Mouse (Mus musculus): ENCODE data around the gene Tagln2.

Tagln2 gene

GRCm38 (mm10) chr1:172499765-172500441 is at the start of gene Tagln2:
Gene Tagln2, plus strand, starts transcription at chr1:172500047.
- no peak for DNase-seq (ENCODE audit: low read depth, low spot score)

- DNase-seq (ENCODE audit: low read depth, low spot score), result no peak
Observed at GRCm38 (mm10) chr1:172450226-172450625, 49.6 kb upstream of the Tagln2 start.

GRCm38 (mm10) chr1:172450848-172451470 is 48.9 kb upstream of the Tagln2 start:
- no peak for DNase-seq (ENCODE audit: low read depth, low spot score)

- no peak for DNase-seq (ENCODE audit: low read depth, low spot score)
Observed at GRCm38 (mm10) chr1:172452911-172453310, 46.9 kb upstream of the Tagln2 start.

- no peak for DNase-seq (ENCODE audit: low read depth, low spot score)
Observed at GRCm38 (mm10) chr1:172453810-172454209, 46.0 kb upstream of the Tagln2 start.

- DNase-seq (ENCODE audit: low read depth, low spot score), result no peak
Observed at GRCm38 (mm10) chr1:172455416-172455815, 44.4 kb upstream of the Tagln2 start.

GRCm38 (mm10) chr1:172456001-172456677 is 43.7 kb upstream of the Tagln2 start:
- DNase-seq (ENCODE audit: low read depth, low spot score), result no peak

- DNase-seq (ENCODE audit: low read depth, low spot score), result no peak
Observed at GRCm38 (mm10) chr1:172457196-172457595, 42.7 kb upstream of the Tagln2 start.

GRCm38 (mm10) chr1:172458041-172458440 is 41.8 kb upstream of the Tagln2 start:
- no peak for DNase-seq (ENCODE audit: low read depth, low spot score)

- no peak for DNase-seq (ENCODE audit: low read depth, low spot score)
Observed at GRCm38 (mm10) chr1:172461602-172462001, 38.2 kb upstream of the Tagln2 start.

GRCm38 (mm10) chr1:172462534-172462933 is 37.3 kb upstream of the Tagln2 start:
- DNase-seq (ENCODE audit: low read depth, low spot score), result no peak

- no peak for DNase-seq (ENCODE audit: low read depth, low spot score)
Observed at GRCm38 (mm10) chr1:172463387-172464333, 36.2 kb upstream of the Tagln2 start.

GRCm38 (mm10) chr1:172468301-172468877 is 31.5 kb upstream of the Tagln2 start:
- DNase-seq (ENCODE audit: low read depth, low spot score), result no peak

- DNase-seq (ENCODE audit: low read depth, low spot score), result no peak
Observed at GRCm38 (mm10) chr1:172469373-172469772, 30.5 kb upstream of the Tagln2 start.

- no peak for DNase-seq (ENCODE audit: low read depth, low spot score)
Observed at GRCm38 (mm10) chr1:172469810-172470448, 29.9 kb upstream of the Tagln2 start.

GRCm38 (mm10) chr1:172472909-172473308 is 26.9 kb upstream of the Tagln2 start:
- DNase-seq (ENCODE audit: low read depth, low spot score), result no peak

GRCm38 (mm10) chr1:172474196-172474595 is 25.7 kb upstream of the Tagln2 start:
- no peak for DNase-seq (ENCODE audit: low read depth, low spot score)

GRCm38 (mm10) chr1:172475054-172475741 is 24.6 kb upstream of the Tagln2 start, which contains the start of gene Slamf9:
Gene Slamf9, plus strand, starts transcription at chr1:172475358.
- DNase-seq (ENCODE audit: low read depth, low spot score), result no peak

GRCm38 (mm10) chr1:172478020-172478419 is 21.8 kb upstream of the Tagln2 start:
- DNase-seq (ENCODE audit: low read depth, low spot score), result no peak

- DNase-seq (ENCODE audit: low read depth, low spot score), result no peak
Observed at GRCm38 (mm10) chr1:172480376-172480775, 19.5 kb upstream of the Tagln2 start.
